Mouse (Mus musculus) C2C12 (cell line): Measurements from ENCODE around the gene Cers2. TPM values are rescaled to one million over a fixed set of nuclear protein-coding genes. Genes with fewer than 3 reads are reported as not detected.
"Not testable (repeated sequence)": the region's sequence is repeated elsewhere in the genome, so short reads cannot be mapped to it uniquely, and the experiment has no call there.

Source experiments
- H3K27me3 ChIP-seq: one replicate; pipeline ENCODE4 v1.6.1; 2011; ENCODE audit not compliant: control insufficient read depth, insufficient read depth, insufficient read length
- H3K36me3 ChIP-seq: one replicate; pipeline ENCODE4 v1.6.1; 2011; ENCODE audit not compliant: control insufficient read depth, insufficient read depth
- H3K4me3 ChIP-seq: one replicate; pipeline ENCODE4 v1.5.1; 2011; ENCODE audit warnings: mild to moderate bottlenecking, control low read depth; ENCODE audit not compliant: poor library complexity, insufficient read depth, severe bottlenecking
- H3K79me2 ChIP-seq: one replicate; pipeline ENCODE4 v1.6.1; 2011; ENCODE audit not compliant: control insufficient read depth, insufficient read depth
- H3K79me3 ChIP-seq: one replicate; pipeline ENCODE4 v1.6.1; 2011; ENCODE audit warnings: low read depth, control low read depth
- H3ac ChIP-seq: one replicate; pipeline ENCODE3; 2011; ENCODE audit warnings: low read depth; ENCODE audit not compliant: control insufficient read depth, insufficient read length
- CEBPB ChIP-seq: IDR thresholded peaks from one replicate; pipeline ENCODE4 v1.6.1; 2011; ENCODE audit warnings: low read depth, mild to moderate bottlenecking, control low read depth, moderate library complexity
- CTCF ChIP-seq: IDR thresholded peaks from one replicate; pipeline ENCODE4 v1.5.1; 2011; ENCODE audit not compliant: control insufficient read depth, insufficient read depth, insufficient read length
- FOSL1 ChIP-seq: IDR thresholded peaks from one replicate; pipeline ENCODE4 v1.8.0; 2011; ENCODE audit warnings: mild to moderate bottlenecking, low read length; ENCODE audit not compliant: poor library complexity, insufficient read depth, severe bottlenecking
- MAX ChIP-seq: IDR thresholded peaks from one replicate; pipeline ENCODE4 v1.6.1; 2011; ENCODE audit warnings: mild to moderate bottlenecking, control low read depth
- MYOD1 ChIP-seq: IDR thresholded peaks from one replicate; pipeline ENCODE4 v1.6.1; 2011; ENCODE audit warnings: low read depth; ENCODE audit not compliant: control insufficient read depth, insufficient read length
- MYOG ChIP-seq: IDR thresholded peaks from one replicate; pipeline ENCODE4 v1.6.1; 2011; ENCODE audit not compliant: control insufficient read depth, insufficient read length; ENCODE audit errors: extremely low read depth
- USF1 ChIP-seq: IDR thresholded peaks from one replicate; pipeline ENCODE4 v1.6.1; 2011; ENCODE audit warnings: low read depth, mild to moderate bottlenecking, control low read depth, moderate library complexity
- polyA plus RNA-seq: library from polyadenylated mRNA; unstranded; fragments of >200 nt; fragmentation: generic; extraction: Trizol; gene quantifications from one replicate; pipeline ENCODE4 v1.2.1, GENCODE M21; 2012; ENCODE audit warnings: missing spikeins

Gene Cers2
- polyA plus RNA-seq, 1 experiment: 146 TPM

DNA sequence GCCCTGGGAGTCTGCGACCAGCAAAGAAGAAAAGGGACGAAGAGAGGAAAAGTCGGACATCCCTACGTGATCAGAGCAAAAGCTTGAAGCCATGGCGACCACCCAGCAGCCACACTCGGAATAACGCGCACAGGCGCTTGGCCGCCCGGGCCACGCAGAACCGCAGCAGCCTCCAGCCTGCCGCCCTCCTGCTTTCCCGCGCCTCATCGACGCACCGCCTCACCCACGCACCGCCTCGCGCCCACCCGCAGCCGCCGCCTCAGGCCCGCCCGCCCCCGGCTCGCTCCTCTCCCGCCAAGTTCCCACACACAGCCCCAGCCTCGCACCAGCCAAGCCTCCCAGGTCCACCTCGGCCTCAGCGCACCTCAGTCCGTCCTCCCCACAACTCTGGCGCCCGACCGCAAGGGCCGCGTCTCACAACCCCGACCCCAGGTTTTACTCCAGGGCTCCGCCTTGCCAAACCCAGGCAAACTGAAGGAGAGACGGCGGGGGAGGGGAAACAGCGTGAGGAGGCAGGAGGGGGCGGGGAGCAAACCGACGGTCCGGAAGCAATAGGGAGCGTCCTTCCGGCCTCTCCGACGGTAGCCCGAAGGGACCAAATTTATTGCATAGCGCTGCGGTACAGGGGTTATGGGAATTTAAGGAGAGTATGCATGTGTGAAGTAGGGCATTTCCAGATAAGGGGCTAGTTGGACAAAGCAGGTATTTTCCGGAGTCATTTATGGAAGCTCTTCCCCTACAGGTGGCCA, 42.3 kb downstream of the Cers2 start, which contains the start of gene Setdb1:
Gene Setdb1 (minus strand): TSS at position 502 of the 749 bp plus-strand sequence.
- H3K27me3 ChIP-seq, H3K79me3 ChIP-seq: not testable (repeated sequence)
- TF ChIP-seq MAX: peak; percentile 46
- Histone ChIP-seq H3K36me3 (peaks cover 26% of the 10 kb centered on the region), H3ac (peak within 1 kb of the TSS; percentile 41), H3K4me3 (peak within 1 kb of the TSS; percentile 42), H3K79me2 (peaks cover 42% of the 10 kb centered on the region)

GRCm38 (mm10) chr3:95357746-95358145, 43.2 kb downstream of the Cers2 start:
- no peaks in the 10 kb centered on the region for H3K27me3 ChIP-seq
- H3K4me3 ChIP-seq: no peak overlapping the region
- no peak for TF ChIP-seq USF1
- no peak for TF ChIP-seq MYOD1
- TF ChIP-seq CEBPB: no peak
- no peak for TF ChIP-seq FOSL1
- TF ChIP-seq CTCF: no peak
- TF ChIP-seq MYOG: no peak
- TF ChIP-seq MAX: no peak
- peaks cover 18% of the 10 kb centered on the region for H3K36me3 ChIP-seq
- peaks cover 5% of the 10 kb centered on the region for H3K79me3 ChIP-seq
- peaks cover 38% of the 10 kb centered on the region for H3K79me2 ChIP-seq
- no peak overlapping the region for H3ac ChIP-seq

- not testable (repeated sequence) for H3K79me3 ChIP-seq, H3ac ChIP-seq, H3K27me3 ChIP-seq, H3K4me3 ChIP-seq, H3K36me3 ChIP-seq
- TF ChIP-seq MYOD1: peak; percentile 23
- H3K79me2 ChIP-seq: peaks cover 15% of the 10 kb centered on the region
Measured at GRCm38 (mm10) chr3:95360276-95360675, 45.7 kb downstream of the Cers2 start.

DNA sequence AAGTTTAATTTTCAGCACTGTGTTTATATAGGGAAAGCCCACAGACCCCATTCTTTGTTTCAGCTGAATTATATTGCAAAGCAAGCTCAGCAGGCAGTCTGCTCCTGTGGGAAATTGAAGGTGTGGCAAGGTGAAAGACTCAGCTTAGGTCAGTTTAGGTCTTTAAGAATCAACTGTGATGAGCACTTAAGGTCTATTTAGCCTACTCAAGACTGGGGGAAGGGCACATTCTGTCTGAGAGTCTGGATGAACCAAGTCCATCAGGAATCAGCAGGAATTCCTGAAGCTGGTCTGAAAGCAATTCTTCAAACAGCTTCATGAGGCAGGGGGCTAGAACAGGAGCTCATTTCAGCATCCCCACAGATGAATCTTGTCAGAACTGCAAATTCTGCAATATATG, 55.5 kb downstream of the Cers2 start:
- TF ChIP-seq MYOG (no peak), CEBPB (no peak), MYOD1 (no peak), USF1 (no peak), FOSL1 (no peak), MAX (no peak), CTCF (no peak)
- no peaks in the 10 kb centered on the region for H3K79me3 ChIP-seq
- H3K27me3 ChIP-seq: no peaks in the 10 kb centered on the region
- H3K79me2 ChIP-seq: no peaks in the 10 kb centered on the region
- H3K36me3 ChIP-seq: no peaks in the 10 kb centered on the region
- no peak overlapping the region for H3ac ChIP-seq
- no peak overlapping the region for H3K4me3 ChIP-seq

Other genes starting within 250 kb of the Cers2 start
- 21.2 TPM for gene Pip5k1a, start 207.9 kb upstream of the Cers2 start, polyA plus RNA-seq
- gene Vps72, start 203.8 kb upstream of the Cers2 start, polyA plus RNA-seq: 83.4 TPM
- gene Tmod4, start 190.3 kb upstream of the Cers2 start, polyA plus RNA-seq: 0.23 TPM
- 22.2 TPM for gene Scnm1, start 180.8 kb upstream of the Cers2 start, polyA plus RNA-seq
- 3.4 TPM for gene Lysmd1, start 180.7 kb upstream of the Cers2 start, polyA plus RNA-seq
- 0.21 TPM for gene Tnfaip8l2, start 172.4 kb upstream of the Cers2 start, polyA plus RNA-seq
- 5.4 TPM for gene Sema6c, start 154.3 kb upstream of the Cers2 start, polyA plus RNA-seq
- gene Gabpb2, start 96.9 kb upstream of the Cers2 start, polyA plus RNA-seq: 5.7 TPM
- gene Cdc42se1, start 86.1 kb upstream of the Cers2 start, polyA plus RNA-seq: 80.9 TPM
- gene Mllt11, start 82.6 kb upstream of the Cers2 start, polyA plus RNA-seq: 19.6 TPM
- gene Gm128, start 73.2 kb upstream of the Cers2 start, polyA plus RNA-seq: 0.11 TPM
- 0.34 TPM for gene Bnipl, start 63.6 kb upstream of the Cers2 start, polyA plus RNA-seq
- 43.6 TPM for gene Mindy1, start 33.4 kb upstream of the Cers2 start, polyA plus RNA-seq
- gene Prune1, start 32.7 kb upstream of the Cers2 start, polyA plus RNA-seq: 16.1 TPM
- gene Anxa9, start 7.6 kb upstream of the Cers2 start, polyA plus RNA-seq: 1.6 TPM
- 15.6 TPM for gene Setdb1, start 42.4 kb downstream of the Cers2 start, polyA plus RNA-seq
- gene 4930558C23Rik, start 88.0 kb downstream of the Cers2 start, polyA plus RNA-seq: not detected
- 13.6 TPM for gene Arnt, start 119.6 kb downstream of the Cers2 start, polyA plus RNA-seq
- 0.07 TPM for gene Ctsk, start 184.5 kb downstream of the Cers2 start, polyA plus RNA-seq
- not detected for gene Ctss, start 212.0 kb downstream of the Cers2 start, polyA plus RNA-seq
- not detected for gene Hormad1, start 244.9 kb downstream of the Cers2 start, polyA plus RNA-seq